Mouse (Mus musculus) C3H10T1/2 (cell line): ENCODE data around the gene Samt1. TPM values are rescaled to one million over a fixed set of nuclear protein-coding genes. Genes with fewer than 3 reads are reported as not detected.

Experiments
- polyA plus RNA-seq, 2 experiments: library from polyadenylated mRNA; unstranded; fragments of >200 nt; fragmentation: generic; extraction: Trizol; gene quantifications; one replicate each; pipeline ENCODE4 v1.2.1; 2012; ENCODE audit warnings: missing spikeins in 2 of 2

Gene Samt1
- under 1 TPM in 1 of 2 experiments, not detected in 1; 0.07 TPM for polyA plus RNA-seq

DNA sequence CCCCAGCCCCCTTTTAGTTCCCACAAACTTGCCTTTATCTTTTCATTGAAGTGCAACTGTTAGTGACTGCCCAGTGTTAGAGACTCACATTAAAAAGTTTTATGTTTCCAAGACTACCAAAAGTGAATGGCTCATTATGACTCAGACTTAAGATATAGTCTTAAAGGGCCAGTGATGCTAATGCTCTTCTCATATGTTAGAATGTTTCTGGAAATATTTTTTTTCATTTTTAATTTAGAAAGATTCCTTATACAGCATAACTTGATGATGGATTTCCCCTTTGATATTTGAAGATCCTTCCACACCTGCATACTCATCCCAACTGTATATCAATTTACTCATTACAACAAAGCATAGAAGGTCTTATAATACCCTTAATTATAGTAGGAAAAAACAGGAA lies at the start of gene Samt1:
Gene Samt1 (minus strand): TSS at position 101 of the 400 bp plus-strand sequence.

GRCm38 (mm10) chrX:154054939-154055338 lies 42.5 kb upstream of the Samt1 start, which contains the start of gene Gm10057:
Gm10057 (minus strand) TSS chrX:154055039.

DNA sequence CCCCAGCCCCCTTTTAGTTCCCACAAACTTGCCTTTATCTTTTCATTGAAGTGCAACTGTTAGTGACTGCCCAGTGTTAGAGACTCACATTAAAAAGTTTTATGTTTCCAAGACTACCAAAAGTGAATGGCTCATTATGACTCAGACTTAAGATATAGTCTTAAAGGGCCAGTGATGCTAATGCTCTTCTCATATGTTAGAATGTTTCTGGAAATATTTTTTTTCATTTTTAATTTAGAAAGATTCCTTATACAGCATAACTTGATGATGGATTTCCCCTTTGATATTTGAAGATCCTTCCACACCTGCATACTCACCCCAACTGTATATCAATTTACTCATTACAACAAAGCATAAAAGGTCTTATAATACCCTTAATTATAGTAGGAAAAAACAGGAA lies 21.3 kb upstream of the Samt1 start, which contains the start of gene 4921511M17Rik:
Gene 4921511M17Rik (minus strand): TSS at position 101 of the 400 bp plus-strand sequence.

Other genes starting within 250 kb of the Samt1 start
- 1 to 10 TPM in 1 of 2 experiments, under 1 TPM in 1; 0.11 to 2.0 TPM for gene Spin2c, start 180.4 kb downstream of the Samt1 start, polyA plus RNA-seq
- gene 4921511M17Rik, start 21.2 kb upstream of the Samt1 start, polyA plus RNA-seq = under 1 TPM in 1 of 2 experiments, not detected in 1; 0.07 TPM
- under 1 TPM in 1 of 2 experiments, not detected in 1; 0.09 TPM for gene Gm10057, start 42.4 kb upstream of the Samt1 start, polyA plus RNA-seq
- under 1 TPM in 1 of 2 experiments, not detected in 1; 0.05 TPM for gene Gm15140, start 108.0 kb upstream of the Samt1 start, polyA plus RNA-seq